Mouse (Mus musculus): ENCODE measurements at regions not wholly inside any gene's neighbourhood (a gene's known extent, or its start where the extent isn't known, plus 50 kb on each side); places are given as distances from the start of the nearest gene placed in this dataset.
"Not testable (repeated sequence)": the region's sequence is repeated elsewhere in the genome, so short reads cannot be mapped to it uniquely, and the experiment has no call there.

- H3K4me2 ChIP-seq (ENCODE audit: insufficient read depth, low read depth, poor library complexity, severe bottlenecking); H3K79me2 ChIP-seq (replicated peaks; ENCODE audit: control insufficient read depth, extremely low read depth, insufficient read depth, poor library complexity, severe bottlenecking); H3K4me1 ChIP-seq (ENCODE audit: control insufficient read depth in 1 of 2, insufficient read depth in 2 of 2); H3K27ac ChIP-seq (ENCODE audit: insufficient read depth, low read depth); H3K9me3 ChIP-seq (replicated peaks; ENCODE audit: low read length); dilution Hi-C loops (cut with MboI; ENCODE audit: extremely low pct_ligation_motif_present, extremely low pct_unique_long_range_greater_than_20kb, low sequenced_read_pairs); in situ Hi-C loops (cut with MboI; ENCODE audit: low pct_ligation_motif_present, low pct_unique_long_range_greater_than_20kb, low sequenced_read_pairs); H3K4me3 ChIP-seq (replicated peaks in 1 of 3; ENCODE audit: low read depth in 2 of 3, low read length in 2 of 3, poor library complexity in 1 of 3); H3K27me3 ChIP-seq (replicated peaks); H3K9ac ChIP-seq (ENCODE audit: insufficient read depth, low read depth); H3K36me3 ChIP-seq (replicated peaks in 1 of 2; ENCODE audit: control insufficient read depth in 1 of 2, insufficient read depth in 1 of 2, low read length in 1 of 2): not testable (repeated sequence)
- TF ChIP-seq ZNF384 (IDR thresholded peaks at IDR 0.05; ENCODE audit: low read depth, low read length) (peak; percentile 89), MXI1 (IDR thresholded peaks at IDR 0.05; ENCODE audit: low read depth, low read length) (peak; percentile 62; the same call in 1 of the 2 replicates)
- peak; percentile 9 for DNase-seq (ENCODE audit: extremely low read depth)
Measured at GRCm38 (mm10) chr17:9066633-9067032, 78.5 kb downstream of the 1700010I14Rik start.

DNA sequence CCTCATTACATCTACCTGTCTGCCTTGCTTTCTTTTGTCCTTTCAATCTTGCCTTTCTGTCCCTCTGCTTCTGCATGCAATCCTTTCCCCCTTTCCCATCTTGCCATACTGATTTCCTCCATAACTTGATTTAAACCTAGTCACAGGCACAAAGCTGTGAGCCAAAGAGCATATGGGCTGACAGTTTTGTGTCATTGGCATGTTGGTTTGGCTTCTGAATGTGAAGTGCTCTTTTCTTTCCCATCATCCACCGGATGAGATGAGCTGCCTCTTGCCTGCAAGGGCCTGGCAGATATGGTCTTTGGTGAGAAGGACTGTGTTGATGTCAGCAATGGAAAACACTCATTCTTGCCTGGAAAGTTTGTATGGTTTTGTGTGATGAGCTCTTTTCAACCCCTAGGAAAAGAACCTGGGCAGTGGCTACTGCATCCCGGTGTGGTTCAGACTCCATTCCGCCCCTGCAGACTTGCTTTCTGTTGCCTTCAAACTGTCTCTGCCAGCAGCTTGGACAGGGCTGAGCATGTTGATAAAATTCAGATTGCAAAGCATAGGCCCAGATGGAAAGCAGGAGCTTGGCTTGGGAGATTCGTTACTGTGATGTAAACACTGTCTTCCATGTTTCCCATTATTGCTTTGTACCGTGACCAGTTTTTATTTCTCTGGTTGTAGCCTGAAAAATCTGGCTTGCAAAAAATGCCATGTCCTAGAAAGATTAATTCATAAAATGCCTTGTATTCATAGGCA, 80.9 kb downstream of the 1700010I14Rik start:
- TF ChIP-seq ZMIZ1 (IDR thresholded peaks at IDR 0.05; ENCODE audit: low read depth, low read length) (no peak), ELF1 (IDR thresholded peaks at IDR 0.05; ENCODE audit: low read depth, low read length) (no peak), ZNF384 (IDR thresholded peaks at IDR 0.05; ENCODE audit: low read depth, low read length) (no peak), ZKSCAN1 (IDR thresholded peaks at IDR 0.05; ENCODE audit: borderline replicate concordance, low read depth, low read length) (no peak), POLR2AphosphoS2 (IDR thresholded peaks at IDR 0.05; ENCODE audit: low read depth, low read length) (no peak), MYC (IDR thresholded peaks at IDR 0.05; ENCODE audit: low read depth, low read length) (no peak), MAFK (IDR thresholded peaks at IDR 0.05; ENCODE audit: insufficient replicate concordance, low read length) (no peak), BHLHE40 (IDR thresholded peaks at IDR 0.05; ENCODE audit: low read depth, low read length) (no peak), MAZ (IDR thresholded peaks at IDR 0.05; ENCODE audit: low read depth, low read length) (no peak)
- Histone ChIP-seq H3K27ac (ENCODE audit: insufficient read depth, low read depth) (no peak overlapping the region), H3K79me2 (replicated peaks; ENCODE audit: control insufficient read depth, extremely low read depth, insufficient read depth, poor library complexity, severe bottlenecking) (no peaks in the 10 kb centered on the region), H3K9ac (ENCODE audit: insufficient read depth, low read depth) (no peak overlapping the region), H3K4me1 (ENCODE audit: control insufficient read depth in 1 of 2, insufficient read depth in 2 of 2) (no peaks in the 10 kb centered on the region), H3K27me3 (replicated peaks) (peaks cover under 1% of the 10 kb centered on the region), H3K36me3 (replicated peaks in 1 of 2; ENCODE audit: control insufficient read depth in 1 of 2, insufficient read depth in 1 of 2, low read length in 1 of 2) (no peaks in the 10 kb centered on the region), H3K4me2 (ENCODE audit: insufficient read depth, low read depth, poor library complexity, severe bottlenecking) (no peak overlapping the region), H3K9me3 (replicated peaks; ENCODE audit: low read length) (no peaks in the 10 kb centered on the region), H3K4me3 (replicated peaks in 1 of 3; ENCODE audit: low read depth in 2 of 3, low read length in 2 of 3, poor library complexity in 1 of 3) (no peak overlapping the region)
- in situ Hi-C loops (cut with MboI; ENCODE audit: low pct_ligation_motif_present, low pct_unique_long_range_greater_than_20kb, low sequenced_read_pairs) (no loop called here), dilution Hi-C loops (cut with MboI; ENCODE audit: extremely low pct_ligation_motif_present, extremely low pct_unique_long_range_greater_than_20kb, low sequenced_read_pairs) (no loop called here)
- no peak for DNase-seq (ENCODE audit: extremely low read depth)

- H3K27me3 ChIP-seq (replicated peaks), result peaks cover 3% of the 10 kb centered on the region
- no peaks in the 10 kb centered on the region for H3K36me3 ChIP-seq (replicated peaks in 1 of 2; ENCODE audit: control insufficient read depth in 1 of 2, insufficient read depth in 1 of 2, low read length in 1 of 2)
- dilution Hi-C loops (cut with MboI; ENCODE audit: extremely low pct_ligation_motif_present, extremely low pct_unique_long_range_greater_than_20kb, low sequenced_read_pairs), result no loop called here
- TF ChIP-seq UBTF (IDR thresholded peaks at IDR 0.05; ENCODE audit: low read depth, low read length) (no peak), NRF1 (IDR thresholded peaks at IDR 0.05; ENCODE audit: low read depth, low read length) (peak; percentile 77)
- no peak overlapping the region for H3K4me3 ChIP-seq (replicated peaks in 1 of 3; ENCODE audit: low read depth in 2 of 3, low read length in 2 of 3, poor library complexity in 1 of 3)
- H3K27ac ChIP-seq (ENCODE audit: insufficient read depth, low read depth), result no peak overlapping the region
- peak; percentile 53 for DNase-seq (ENCODE audit: extremely low read depth)
- H3K4me2 ChIP-seq (ENCODE audit: insufficient read depth, low read depth, poor library complexity, severe bottlenecking), result no peak overlapping the region
- H3K4me1 ChIP-seq (ENCODE audit: control insufficient read depth in 1 of 2, insufficient read depth in 2 of 2), result no peaks in the 10 kb centered on the region; a peak in 1 of 4 replicates
- no peaks in the 10 kb centered on the region for H3K9me3 ChIP-seq (replicated peaks; ENCODE audit: low read length)
- in situ Hi-C loops (cut with MboI; ENCODE audit: low pct_ligation_motif_present, low pct_unique_long_range_greater_than_20kb, low sequenced_read_pairs), result no loop called here
- H3K79me2 ChIP-seq (replicated peaks; ENCODE audit: control insufficient read depth, extremely low read depth, insufficient read depth, poor library complexity, severe bottlenecking), result no peaks in the 10 kb centered on the region
- no peak overlapping the region for H3K9ac ChIP-seq (ENCODE audit: insufficient read depth, low read depth)
Measured at GRCm38 (mm10) chr17:9083629-9084028, 95.5 kb downstream of the 1700010I14Rik start.

Data from CH12.LX (cell line).